Mouse (Mus musculus): Measurements from ENCODE around the gene Gm21987.

- no peak for TF ChIP-seq CTCF (IDR thresholded peaks at IDR 0.05; ENCODE audit: borderline replicate concordance, insufficient read depth, low read depth, low read length)
- TF ChIP-seq POLR2A (IDR thresholded peaks at IDR 0.05; ENCODE audit: borderline replicate concordance, insufficient read depth, low read length): no peak
Measured at GRCm38 (mm10) chr16:38379088-38379487, 32.2 kb downstream of the Gm21987 start.

Measured in cerebellum, adult 2 months (tissue).